Comparison of ENCODE assay signal across 8 mouse cellular contexts in genomic region chr4:155839483-155839910, GRCm38 (mm10). TPM values are rescaled to one million over a fixed set of nuclear protein-coding genes. Genes with fewer than 3 reads are reported as not detected.
DNase-seq lines count a peak whose midpoint lies in the region; ATAC-seq lines count a peak whose summit lies in the region.

Gene Mxra8 (plus strand): TSS chr4:155839680.

- DNase-seq in frontal cortex, adult 2 months (ENCODE audit: extremely low spot score in 1 of 2, low spot score in 1 of 2): no peak
- DNase-seq in frontal cortex, postnatal 25 days (ENCODE audit: low spot score in 2 of 2): no peak
- peak; percentile 87 to 90 for DNase-seq in gastrocnemius, postnatal 36 days
- peak; percentile 75 for DNase-seq in intestine, embryonic 14.5 days (ENCODE audit: low spot score)
- DNase-seq in T-cell, adult 2 months (ENCODE audit: low spot score): no peak

- peak within 1 kb of the TSS; percentile 51 for H3K9ac ChIP-seq in intestine, embryonic 14.5 days (ENCODE audit: low read length)
- H3K9ac ChIP-seq in liver, embryonic 15.5 days: 0 out of 2 replicates have a peak within 1 kb of the TSS, but pooled peaks have one; percentile 57
- H3K9ac ChIP-seq in neural tube, embryonic 15.5 days (replicated peaks): peak within 1 kb of the TSS; percentile 33; the same call in 1 of the 2 replicates

- peak within 1 kb of the TSS; percentile 58 for H3K4me3 ChIP-seq in brown adipose tissue, adult 24 weeks (ENCODE audit: insufficient read depth, low read depth, low read length)
- H3K4me3 ChIP-seq in intestine, embryonic 14.5 days (ENCODE audit: low read depth, low read length): peak within 1 kb of the TSS; percentile 43
- H3K4me3 ChIP-seq in liver, embryonic 15.5 days (replicated peaks): peak within 1 kb of the TSS; percentile 60
- H3K4me3 ChIP-seq in neural tube, embryonic 15.5 days (replicated peaks): peak within 1 kb of the TSS; percentile 36

- H3K27me3 ChIP-seq in intestine, embryonic 14.5 days (replicated peaks; ENCODE audit: control insufficient read depth, insufficient read depth, low read length): no peaks in the 10 kb centered on the region
- H3K27me3 ChIP-seq in liver, embryonic 15.5 days: peaks cover 40% of the 10 kb centered on the region
- H3K27me3 ChIP-seq in neural tube, embryonic 15.5 days (replicated peaks): peaks cover 13% of the 10 kb centered on the region

- H3K27ac ChIP-seq in brown adipose tissue, adult 24 weeks (replicated peaks; ENCODE audit: low read depth, low read length): peak within 1 kb of the TSS; percentile 92
- H3K27ac ChIP-seq in intestine, embryonic 14.5 days (ENCODE audit: low read depth): peak within 1 kb of the TSS; percentile 87
- peak within 1 kb of the TSS; percentile 33 for H3K27ac ChIP-seq in liver, embryonic 15.5 days (replicated peaks)
- H3K27ac ChIP-seq in neural tube, embryonic 15.5 days (replicated peaks): peak within 1 kb of the TSS; percentile 58

- intact Hi-C loops in gastrocnemius, postnatal 36 days (cut with DNase I): no loop called here

- peak within 1 kb of the TSS; percentile 95 for H3K4me2 ChIP-seq in intestine, embryonic 14.5 days (ENCODE audit: low read length)
- H3K4me2 ChIP-seq in liver, embryonic 15.5 days: peak within 1 kb of the TSS; percentile 87
- peak within 1 kb of the TSS; percentile 63 for H3K4me2 ChIP-seq in neural tube, embryonic 15.5 days

- ATAC-seq in intestine, embryonic 14.5 days (replicated peaks; ENCODE audit: low FRiP score, low TSS enrichment, low read depth): peak; percentile 76
- peak; percentile 32 for ATAC-seq in liver, embryonic 15.5 days (ENCODE audit: insufficient read depth)
- ATAC-seq in neural tube, embryonic 15.5 days (ENCODE audit: low FRiP score): peak; percentile 50; the same call in 1 of the 2 replicates

- peaks cover 17% of the 10 kb centered on the region for H3K36me3 ChIP-seq in intestine, embryonic 14.5 days (ENCODE audit: control insufficient read depth, insufficient read depth, low read length)
- H3K36me3 ChIP-seq in liver, embryonic 15.5 days (replicated peaks): no peaks in the 10 kb centered on the region
- no peaks in the 10 kb centered on the region for H3K36me3 ChIP-seq in neural tube, embryonic 15.5 days

- H3K4me1 ChIP-seq in brown adipose tissue, adult 24 weeks (ENCODE audit: control insufficient read depth, insufficient read depth, insufficient read length, low read length): peaks cover 19% of the 10 kb centered on the region
- H3K4me1 ChIP-seq in intestine, embryonic 14.5 days (replicated peaks; ENCODE audit: control insufficient read depth, insufficient read depth, low read length): peaks cover 37% of the 10 kb centered on the region
- H3K4me1 ChIP-seq in liver, embryonic 15.5 days (replicated peaks): peaks cover 34% of the 10 kb centered on the region
- peaks cover 18% of the 10 kb centered on the region for H3K4me1 ChIP-seq in neural tube, embryonic 15.5 days

- WGBS in intestine, embryonic 14.5 days: 3% methylated on average over 16 of the region's 16 CpGs
- WGBS in liver, embryonic 15.5 days (ENCODE audit: insufficient replicate concordance): 28% methylated on average over 16 of the region's 16 CpGs
- 5% methylated on average over 16 of the region's 16 CpGs for WGBS in neural tube, embryonic 15.5 days

- no peaks in the 10 kb centered on the region for H3K9me3 ChIP-seq in intestine, embryonic 14.5 days (ENCODE audit: control insufficient read depth, low read length)
- H3K9me3 ChIP-seq in liver, embryonic 15.5 days (replicated peaks): no peaks in the 10 kb centered on the region
- H3K9me3 ChIP-seq in neural tube, embryonic 15.5 days (replicated peaks): no peaks in the 10 kb centered on the region

RNA-seq across cellular contexts. Expression of gene Mxra8, which starts in this region (rescaled TPM):
- polyA plus RNA-seq in frontal cortex, adult 2 months (2012; rRNA removed): 19.0 and 19.3 TPM in 2 replicates
- polyA plus RNA-seq in brown adipose tissue, adult 24 weeks (2012; ENCODE audit: insufficient read depth, insufficient read length, missing spikeins): 17.3 and 22.3 TPM in 2 replicates
- 10 to 100 TPM; 29.9 to 32.7 TPM for total RNA-seq in gastrocnemius, postnatal 36 days (2021)
- polyA plus RNA-seq in intestine, embryonic 14.5 days (2014; fragmentation: Nextera tagmentation; extraction: Ambion mirVana): 60.0 and 73.3 TPM in 2 replicates
- polyA plus RNA-seq in liver, embryonic 15.5 days (2015; fragmentation: Nextera tagmentation; extraction: Ambion mirVana): 7.7 and 9.9 TPM in 2 replicates
- 28.3 and 35.4 TPM in 2 replicates for polyA plus RNA-seq in neural tube, embryonic 15.5 days (2015; fragmentation: Nextera tagmentation; extraction: Ambion mirVana)

Comparison
In these comparisons a context has a peak if more than half of its experiments do, and no peak if none do; other contexts are left out.
1. DNase-seq: peak in gastrocnemius, postnatal 36 days (2 of 2) and intestine, embryonic 14.5 days (single experiment); none in frontal cortex, adult 2 months (0 of 2), frontal cortex, postnatal 25 days (0 of 2) and T-cell, adult 2 months (single experiment).
2. H3K27ac ChIP-seq: peak in every context shown above with its lines; median percentile 92 in brown adipose tissue, adult 24 weeks; 87 in intestine, embryonic 14.5 days; 58 in neural tube, embryonic 15.5 days; 33 in liver, embryonic 15.5 days.
3. Peak in every context shown above with its lines, with median percentiles within 50 percentile points of each other: H3K4me3 ChIP-seq, ATAC-seq, H3K4me2 ChIP-seq and H3K9ac ChIP-seq.